Mouse (Mus musculus): Measurements from ENCODE around the gene Rbm38.

The Rbm38 gene

GRCm38 (mm10) chr2:173058263-173058662 is 38.0 kb downstream of the Rbm38 start:
- in situ Hi-C loops (cut with MboI): no loop called here

GRCm38 (mm10) chr2:173060450-173060849 is 40.2 kb downstream of the Rbm38 start:
- in situ Hi-C loops (cut with MboI): no loop called here

DNA sequence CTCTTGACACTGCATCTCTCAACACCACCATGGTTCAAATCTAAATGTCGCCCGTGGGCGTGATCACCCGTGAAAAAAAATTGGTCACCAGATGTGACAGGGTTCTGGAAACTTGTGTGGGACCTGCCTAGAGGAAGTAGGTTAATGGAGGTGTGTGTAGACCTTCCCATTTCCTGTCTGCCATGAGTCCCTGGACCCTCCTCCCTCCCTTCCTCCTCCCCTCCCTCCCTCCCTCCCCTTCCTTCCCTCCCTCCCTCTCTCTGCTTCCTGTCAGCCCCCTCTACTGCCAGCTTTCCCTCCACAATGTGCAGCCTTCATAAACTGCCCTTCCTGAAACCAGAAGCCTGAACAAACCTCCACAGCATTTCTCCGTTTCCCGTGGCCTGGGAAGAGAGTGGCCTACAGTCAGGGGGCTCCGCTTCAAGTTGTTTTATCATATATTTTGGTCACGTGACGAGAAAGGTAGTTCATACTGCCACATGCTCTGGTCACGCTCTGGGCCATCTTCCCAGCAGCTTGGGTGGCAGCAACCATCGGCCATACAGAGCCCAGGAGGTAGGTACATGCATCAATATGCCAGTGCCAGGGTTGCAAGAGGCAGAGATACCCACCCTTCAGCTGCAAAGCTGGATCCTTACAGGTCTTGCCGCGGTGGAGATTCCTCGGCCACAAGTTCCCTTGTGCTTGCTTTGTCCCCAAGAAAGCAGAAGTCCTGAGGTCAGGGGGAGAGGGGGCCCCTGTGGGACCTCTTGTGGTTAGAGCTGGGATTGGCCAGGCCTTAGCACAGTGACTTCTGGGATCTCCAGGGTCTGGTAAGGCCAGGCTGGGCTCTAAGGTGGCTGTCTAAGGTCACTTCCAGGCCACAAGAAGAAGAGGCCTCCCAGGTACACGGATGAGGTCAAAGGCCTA is 41.4 kb downstream of the Rbm38 start:
- in situ Hi-C loops (cut with MboI): no loop called here

DNA sequence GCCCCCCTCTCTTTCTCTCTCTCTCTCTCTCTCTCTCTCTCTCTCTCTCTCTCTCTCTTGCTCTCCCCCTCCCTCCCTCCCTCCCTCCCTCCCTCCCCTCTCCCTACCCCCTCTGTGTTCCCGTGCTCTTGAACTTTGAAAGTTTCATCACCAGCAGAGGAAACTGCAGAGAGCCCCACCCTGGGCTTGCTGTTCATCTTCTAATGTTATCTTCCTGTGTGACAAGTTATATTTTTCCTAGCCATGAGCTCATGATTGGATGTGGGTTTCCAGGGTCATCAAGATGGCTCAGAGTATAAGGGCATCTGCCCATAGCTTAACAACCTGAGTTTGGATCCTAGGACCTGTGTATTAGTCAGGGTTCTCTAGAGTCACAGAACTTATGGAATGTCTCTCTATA is 42.9 kb downstream of the Rbm38 start:
- in situ Hi-C loops (cut with MboI): no loop called here

- in situ Hi-C loops (cut with MboI): no loop called here
Observed at GRCm38 (mm10) chr2:173064864-173065263, 44.6 kb downstream of the Rbm38 start.

DNA sequence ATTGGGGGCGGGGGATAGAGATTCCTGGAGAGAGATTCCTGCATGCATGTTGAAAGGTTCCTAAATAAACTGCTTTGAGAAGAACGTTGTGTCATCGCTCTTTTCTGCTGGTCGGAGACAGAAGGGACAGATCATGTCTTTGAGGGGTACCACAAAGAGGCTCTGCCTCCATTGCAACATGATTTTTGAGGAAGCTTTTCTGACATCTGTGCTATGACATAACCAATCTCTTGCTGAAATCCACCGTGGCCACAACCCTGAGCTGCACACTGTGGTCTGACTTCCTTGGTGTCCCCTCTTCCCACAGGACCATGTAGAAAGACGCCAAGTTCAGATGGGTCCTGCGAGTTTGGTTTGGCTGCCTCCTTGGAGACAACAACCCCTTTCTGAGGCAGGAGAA is 52.6 kb downstream of the Rbm38 start:
- in situ Hi-C loops (cut with MboI): no loop called here

- in situ Hi-C loops (cut with MboI): no loop called here
Observed at GRCm38 (mm10) chr2:173073666-173074065, 53.4 kb downstream of the Rbm38 start.

DNA sequence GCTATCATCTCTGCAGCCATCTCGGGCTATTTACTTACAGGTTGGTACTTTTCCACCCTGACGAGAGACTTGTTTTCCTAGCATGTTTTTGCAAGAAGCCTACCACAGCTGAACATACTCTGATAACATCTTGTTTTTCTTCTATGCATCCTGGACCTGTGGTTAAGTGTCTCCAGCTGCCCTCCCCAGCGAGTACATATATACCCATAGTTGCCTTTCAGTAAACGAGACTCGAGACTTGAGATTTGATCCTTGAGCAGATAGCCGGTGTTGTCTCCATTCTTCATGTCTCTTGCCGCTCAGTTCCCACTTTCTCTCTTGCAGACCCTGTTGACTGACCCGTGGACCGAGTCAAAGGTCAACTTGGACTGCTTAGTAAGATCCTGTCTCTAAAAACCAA is 56.6 kb downstream of the Rbm38 start:
- in situ Hi-C loops (cut with MboI): no loop called here

DNA sequence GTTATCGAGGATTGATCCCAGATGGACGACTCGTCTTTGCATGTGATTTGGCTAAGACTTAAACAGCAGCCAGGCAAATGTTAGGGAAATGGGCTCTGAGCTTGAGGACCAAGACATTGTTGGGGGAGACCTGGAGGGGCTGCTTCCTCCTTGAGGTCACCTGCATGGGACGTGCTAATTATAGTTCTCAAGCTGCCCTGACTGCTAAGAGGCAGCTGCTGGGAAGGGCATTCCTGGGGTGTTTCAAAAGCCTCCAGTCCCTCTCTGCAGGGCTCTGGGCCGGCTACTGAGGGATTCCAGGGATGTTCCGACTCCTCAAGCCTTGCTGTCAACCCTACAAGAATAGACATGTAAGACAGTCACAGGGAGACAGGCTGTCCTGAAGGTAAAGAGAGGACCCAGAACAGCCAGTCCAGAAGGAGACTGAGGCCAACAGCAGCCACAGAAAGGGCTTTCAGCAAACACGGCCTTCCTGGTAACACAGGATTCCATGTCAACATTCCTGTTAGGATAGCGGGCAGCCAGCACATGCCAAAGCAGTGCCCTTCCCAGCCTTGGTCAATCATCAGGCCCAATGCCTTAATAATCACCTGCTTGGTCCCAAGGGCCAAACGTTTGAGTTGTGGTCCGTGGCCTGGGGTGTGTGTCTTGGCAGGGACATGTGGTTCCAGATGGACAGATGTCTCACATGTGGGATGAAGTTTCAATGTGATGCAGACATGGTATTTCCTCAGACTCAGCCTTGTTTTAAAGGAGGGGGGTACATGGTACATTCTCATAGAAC is 59.7 kb downstream of the Rbm38 start:
- in situ Hi-C loops (cut with MboI): loop anchor here (5.0 to 10.0 kb wide), 2 partner anchors 78 to 245 kb away; partner anchors contain the start of gene Rae1

GRCm38 (mm10) chr2:173080785-173081241 is 60.5 kb downstream of the Rbm38 start:
- in situ Hi-C loops (cut with MboI): loop anchor here (5.0 to 10.0 kb wide), 2 partner anchors 79 to 246 kb away; partner anchors contain the start of gene Rae1

DNA sequence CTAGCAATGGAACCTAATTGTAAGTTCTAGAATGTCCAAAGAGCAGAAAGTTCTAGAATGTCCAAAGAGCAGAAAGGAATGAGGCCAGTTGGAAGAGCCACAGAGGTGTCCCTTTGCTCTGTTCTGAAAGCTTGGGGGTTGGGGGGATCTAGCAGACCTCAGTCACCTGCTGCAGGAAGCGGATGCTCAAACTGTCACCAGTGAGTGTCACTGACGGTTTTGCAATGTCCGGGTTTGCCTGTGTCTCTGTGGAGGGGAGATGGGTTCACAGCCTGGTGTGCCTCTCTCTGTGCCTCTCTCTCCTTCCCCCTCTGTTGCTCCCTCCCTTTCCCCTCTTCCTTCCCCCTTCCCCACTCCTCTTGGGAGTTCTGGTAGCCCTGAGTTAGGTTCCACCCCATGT is 62.4 kb downstream of the Rbm38 start:
- in situ Hi-C loops (cut with MboI): loop anchor here (5.0 to 10.0 kb wide), 2 partner anchors 80 to 248 kb away; partner anchors contain the start of gene Rae1

DNA sequence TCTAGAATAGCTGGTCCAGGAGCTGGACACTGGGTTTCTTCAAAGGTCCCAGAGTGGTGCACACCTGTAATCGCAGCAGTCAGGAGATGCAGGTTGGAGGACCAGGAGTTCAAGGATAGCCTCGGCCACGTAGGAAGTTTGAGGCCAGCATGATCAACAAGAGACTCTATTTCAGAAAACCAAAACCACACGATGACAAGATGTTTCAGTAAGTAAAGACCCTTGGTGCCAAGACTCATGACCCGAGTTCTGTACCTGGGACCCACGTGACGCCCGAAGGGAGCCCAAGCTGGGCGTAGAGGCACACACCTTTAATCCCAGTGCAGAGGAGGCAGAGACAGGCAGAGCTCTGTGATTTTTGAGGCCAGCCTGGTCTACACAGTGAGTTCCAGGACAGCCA is 62.8 kb downstream of the Rbm38 start:
- in situ Hi-C loops (cut with MboI): loop anchor here (5.0 to 10.0 kb wide), 2 partner anchors 81 to 248 kb away; partner anchors contain the start of gene Rae1

DNA sequence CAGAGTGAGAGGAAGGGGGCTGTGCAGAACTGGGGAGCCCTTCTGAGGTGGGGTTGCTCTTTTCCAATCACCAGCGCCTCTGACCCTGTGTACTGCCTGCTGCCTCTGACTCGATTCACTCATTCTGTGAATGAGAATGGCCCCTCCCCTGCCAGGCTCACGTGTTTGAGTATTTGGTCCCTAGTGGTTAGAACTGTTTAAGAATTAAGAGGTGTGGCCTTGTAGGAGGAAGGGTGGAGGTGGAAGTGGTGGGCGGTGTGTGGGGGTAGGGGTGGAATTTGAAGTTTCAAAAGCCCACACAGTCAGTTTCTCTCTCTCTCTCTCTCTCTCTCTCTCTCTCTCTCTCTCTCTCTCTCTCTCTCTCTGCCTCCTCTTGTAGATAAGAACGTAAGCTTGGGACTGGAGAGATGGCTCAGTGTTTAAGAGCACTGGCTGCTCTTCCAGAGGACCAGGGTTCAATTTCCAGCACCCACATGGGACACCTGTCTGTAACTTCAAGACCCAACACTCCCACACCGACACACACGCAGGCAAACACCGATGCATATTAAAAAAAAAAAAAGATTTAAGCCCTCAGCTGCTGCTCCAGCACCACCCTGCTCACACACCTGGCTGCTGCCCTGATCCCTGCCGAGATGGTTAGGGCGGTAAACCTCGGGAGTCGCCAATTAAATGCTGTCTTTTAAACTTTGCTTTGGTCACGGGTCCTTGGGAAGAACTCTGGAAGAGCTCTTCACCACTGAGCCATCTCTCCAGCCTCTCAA is 63.6 kb downstream of the Rbm38 start:
- in situ Hi-C loops (cut with MboI): loop anchor here (5.0 to 10.0 kb wide), 2 partner anchors 82 to 249 kb away; partner anchors contain the start of gene Rae1

Measured in mature B cell (primary cell).